Mouse (Mus musculus): ENCODE data around the gene Ccdc63.

Ccdc63 gene

DNA sequence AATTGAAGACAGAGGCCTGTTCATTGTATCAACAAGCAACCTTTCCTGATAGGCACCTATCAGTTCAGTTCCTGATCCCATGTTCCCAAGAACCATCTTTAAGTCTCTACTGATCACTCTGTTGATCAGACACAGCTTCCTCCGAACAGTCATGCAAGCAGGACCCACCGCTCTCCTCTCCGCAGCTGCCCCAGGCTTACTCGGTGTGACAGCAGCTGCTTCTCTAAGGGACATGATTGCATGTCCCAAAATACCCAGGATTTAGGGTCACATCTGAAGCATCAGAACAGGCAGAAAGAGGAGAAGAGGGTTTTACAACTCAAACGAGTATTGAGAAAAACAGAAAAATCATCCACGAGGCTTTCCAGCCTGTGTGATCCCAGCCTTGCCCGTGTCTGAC lies 55.3 kb downstream of the Ccdc63 start:
- DNase-seq (ENCODE audit: low read depth, low spot score) = no peak

DNA sequence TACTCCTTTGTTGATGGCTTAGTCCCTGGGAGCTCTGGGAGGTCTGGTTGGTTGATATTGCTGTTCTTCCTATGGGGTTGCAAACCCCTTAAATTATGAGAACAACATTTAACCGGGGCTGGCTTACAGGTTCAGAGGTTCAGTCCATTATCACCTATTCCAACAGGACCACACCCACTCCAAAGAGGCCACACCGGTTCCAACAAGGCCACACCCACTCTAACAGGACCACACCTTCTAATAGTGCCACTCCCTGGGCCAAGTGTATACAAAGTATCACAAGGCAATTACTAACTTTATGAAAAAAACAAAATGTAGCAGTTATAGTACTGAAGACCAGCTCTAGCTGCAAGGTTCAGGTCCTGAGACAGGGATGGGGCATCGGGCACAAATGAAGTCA lies 56.2 kb downstream of the Ccdc63 start:
- DNase-seq (ENCODE audit: low read depth, low spot score) = no peak

DNA sequence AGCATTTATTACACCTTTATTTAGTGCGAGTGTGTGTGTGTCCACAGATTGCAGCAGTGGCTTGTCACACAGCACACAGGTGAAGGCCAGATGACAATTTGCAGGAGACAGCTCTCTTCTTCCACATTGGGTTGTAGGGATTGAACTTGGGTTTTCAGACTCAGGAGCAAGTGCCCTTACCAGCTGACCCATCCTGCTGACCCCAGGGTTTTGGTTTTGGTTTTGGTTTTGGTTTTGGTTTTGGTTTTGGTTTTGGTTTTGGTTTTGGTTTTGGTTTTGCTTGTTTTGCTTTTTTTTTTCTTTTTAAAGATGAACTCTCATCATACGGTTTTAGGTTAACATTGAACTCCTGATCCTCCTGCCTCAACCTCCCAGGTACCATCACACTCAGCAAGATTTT lies 57.3 kb downstream of the Ccdc63 start:
- no peak for DNase-seq (ENCODE audit: low read depth, low spot score)

DNA sequence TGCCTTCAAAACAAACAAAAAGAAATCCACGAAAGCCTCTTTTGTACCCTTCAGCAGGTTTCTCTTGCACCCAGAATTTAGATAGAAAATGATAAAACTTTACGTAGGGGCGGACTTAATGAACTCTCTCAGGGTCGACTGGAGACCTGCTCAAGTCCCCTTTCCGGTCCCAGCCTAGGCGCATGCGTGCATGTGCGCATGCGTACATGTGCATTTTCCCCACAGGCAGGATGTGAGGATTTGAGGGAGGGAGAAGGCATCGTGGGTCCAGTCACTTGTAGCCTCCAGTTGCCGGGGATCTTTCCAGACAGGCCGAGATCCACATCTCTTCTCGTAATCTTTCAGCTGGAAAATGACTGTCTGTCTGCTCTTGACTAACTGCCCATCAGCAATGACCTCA lies 59.2 kb downstream of the Ccdc63 start:
- no peak for DNase-seq (ENCODE audit: low read depth, low spot score)

GRCm38 (mm10) chr5:122080930-122081329 lies 59.7 kb downstream of the Ccdc63 start:
- no peak for DNase-seq (ENCODE audit: low read depth, low spot score)

DNA sequence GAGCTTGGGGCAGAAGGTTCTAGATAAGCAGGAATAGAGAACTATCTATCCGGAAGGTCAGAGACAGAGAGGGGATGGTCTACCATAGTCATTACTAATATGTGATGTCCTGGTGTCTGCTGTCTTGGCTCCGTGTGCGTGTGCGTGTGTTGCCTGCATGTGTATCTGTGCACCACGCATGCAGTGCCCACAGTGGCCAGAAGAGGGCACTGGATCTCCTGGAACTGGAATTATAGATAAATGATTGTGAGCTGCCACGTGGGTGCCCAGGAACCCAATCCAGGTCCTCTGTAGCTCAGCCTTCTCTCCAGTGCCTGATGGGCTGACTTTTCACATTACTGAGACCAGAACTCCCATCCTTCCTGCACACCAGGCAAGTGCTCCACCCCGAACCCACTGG lies 60.8 kb downstream of the Ccdc63 start:
- peak; percentile 46 for DNase-seq (ENCODE audit: low read depth, low spot score)

GRCm38 (mm10) chr5:122077244-122077643 lies 63.4 kb downstream of the Ccdc63 start:
- DNase-seq (ENCODE audit: low read depth, low spot score) = no peak

DNA sequence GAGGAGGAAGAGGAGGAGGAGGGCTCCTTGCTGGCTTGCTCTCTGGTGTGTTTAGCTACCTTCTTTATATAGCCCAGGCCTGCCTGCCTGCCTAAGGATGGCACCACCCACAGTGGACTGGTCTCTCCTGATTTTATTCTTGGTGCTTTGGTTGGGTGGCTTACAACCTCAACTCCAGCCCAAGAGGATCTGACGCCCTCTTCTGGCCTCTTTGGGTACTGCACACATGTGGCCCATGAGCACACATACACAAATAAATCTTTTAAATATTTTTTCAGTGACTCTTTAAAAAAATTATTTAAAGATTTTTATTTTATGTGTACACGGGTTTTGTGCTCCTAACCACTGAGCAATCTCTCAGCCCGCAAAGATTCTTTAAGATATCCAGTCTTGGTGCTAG lies 64.9 kb downstream of the Ccdc63 start:
- DNase-seq (ENCODE audit: low read depth, low spot score) = peak; percentile 29

- DNase-seq (ENCODE audit: low read depth, low spot score) = no peak
Measured at GRCm38 (mm10) chr5:122071997-122072396, 68.6 kb downstream of the Ccdc63 start.

GRCm38 (mm10) chr5:122070963-122071800 lies 69.4 kb downstream of the Ccdc63 start:
- DNase-seq (ENCODE audit: low read depth, low spot score) = no peak

DNA sequence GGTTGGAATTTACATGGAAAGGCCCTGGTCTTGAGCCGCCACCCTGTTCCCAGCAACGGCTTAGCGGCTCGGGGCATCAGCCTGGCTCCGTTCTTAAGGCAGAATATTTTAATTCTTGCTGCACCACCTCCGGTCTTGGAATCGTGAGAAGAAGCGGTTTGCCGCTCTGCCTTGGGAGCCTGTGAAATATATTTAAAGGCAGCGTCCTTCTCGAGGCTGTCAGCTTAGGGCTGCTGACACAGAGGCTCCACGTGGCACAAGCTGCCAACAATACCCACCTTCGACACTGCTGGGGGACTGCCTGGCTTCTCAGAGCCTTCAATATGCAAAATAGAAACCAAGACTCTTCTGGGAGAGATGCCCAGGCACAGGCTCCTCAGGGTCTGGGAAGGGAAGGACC lies 72.1 kb downstream of the Ccdc63 start:
- DNase-seq (ENCODE audit: low read depth, low spot score) = no peak

DNA sequence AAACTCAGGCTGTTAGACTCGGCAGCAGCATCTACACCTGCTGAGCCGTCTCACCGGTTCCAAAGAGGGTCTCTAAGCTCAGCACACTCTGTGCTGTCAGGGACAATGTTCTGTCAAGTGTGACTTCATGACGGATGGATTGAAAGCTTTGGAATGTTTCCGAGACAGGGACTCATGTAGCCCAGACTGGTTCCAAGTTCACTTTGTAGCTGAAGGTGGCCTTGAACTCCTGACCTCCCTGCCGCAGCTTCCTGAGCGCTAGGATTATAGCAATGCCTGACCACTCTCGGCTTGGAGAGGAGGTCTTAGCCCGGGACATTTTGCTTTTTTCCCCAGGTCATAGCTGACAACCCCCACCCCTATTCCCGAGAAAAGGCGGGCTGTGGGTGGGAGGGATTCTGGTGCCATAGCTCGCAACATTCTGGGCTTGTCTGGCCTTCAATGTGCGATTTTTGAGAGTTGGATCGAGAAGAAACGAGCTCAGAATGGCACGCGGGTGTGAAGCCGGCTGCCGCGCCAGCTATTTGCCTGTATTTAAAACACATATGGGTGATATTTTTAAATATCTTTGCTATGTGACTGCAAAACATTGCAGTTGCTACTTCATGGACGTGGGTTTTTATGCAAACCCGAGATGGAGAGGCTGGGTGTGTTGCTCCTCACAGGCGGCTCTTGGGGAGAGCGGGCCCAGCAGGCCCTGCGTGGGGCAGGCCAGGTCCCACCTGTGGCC lies 77.3 kb downstream of the Ccdc63 start:
- DNase-seq (ENCODE audit: low read depth, low spot score) = no peak

- DNase-seq (ENCODE audit: low read depth, low spot score) = no peak
Measured at GRCm38 (mm10) chr5:122062479-122062878, 78.1 kb downstream of the Ccdc63 start.

DNA sequence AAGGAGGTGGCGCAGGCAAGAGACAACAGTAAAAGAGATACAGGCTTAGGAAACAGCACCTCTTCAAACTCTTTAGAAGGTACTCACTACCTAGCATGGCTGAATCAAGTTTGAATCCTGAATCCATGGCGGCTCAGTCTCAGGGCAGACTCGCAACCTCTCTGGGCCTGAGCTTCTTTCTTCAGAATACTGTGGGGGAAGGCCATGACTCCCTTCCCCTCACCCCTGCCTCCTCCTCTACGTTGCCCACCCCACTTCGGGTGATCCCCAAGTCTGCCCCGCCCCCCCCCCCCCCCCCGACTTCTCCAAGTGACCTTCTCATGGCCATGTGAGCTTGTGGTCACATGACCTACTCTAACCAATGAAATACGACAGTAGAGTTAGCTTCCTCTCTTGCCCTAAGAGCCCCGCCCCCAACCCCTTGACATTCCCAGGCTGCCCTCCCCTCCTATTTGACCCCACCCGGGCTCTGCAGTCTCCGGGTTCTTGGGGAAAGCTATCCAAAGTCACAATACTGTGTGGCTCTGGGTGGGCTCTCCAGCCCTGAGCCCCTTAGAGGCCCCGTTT lies 79.8 kb downstream of the Ccdc63 start:
- DNase-seq (ENCODE audit: low read depth, low spot score) = peak; percentile 53

DNA sequence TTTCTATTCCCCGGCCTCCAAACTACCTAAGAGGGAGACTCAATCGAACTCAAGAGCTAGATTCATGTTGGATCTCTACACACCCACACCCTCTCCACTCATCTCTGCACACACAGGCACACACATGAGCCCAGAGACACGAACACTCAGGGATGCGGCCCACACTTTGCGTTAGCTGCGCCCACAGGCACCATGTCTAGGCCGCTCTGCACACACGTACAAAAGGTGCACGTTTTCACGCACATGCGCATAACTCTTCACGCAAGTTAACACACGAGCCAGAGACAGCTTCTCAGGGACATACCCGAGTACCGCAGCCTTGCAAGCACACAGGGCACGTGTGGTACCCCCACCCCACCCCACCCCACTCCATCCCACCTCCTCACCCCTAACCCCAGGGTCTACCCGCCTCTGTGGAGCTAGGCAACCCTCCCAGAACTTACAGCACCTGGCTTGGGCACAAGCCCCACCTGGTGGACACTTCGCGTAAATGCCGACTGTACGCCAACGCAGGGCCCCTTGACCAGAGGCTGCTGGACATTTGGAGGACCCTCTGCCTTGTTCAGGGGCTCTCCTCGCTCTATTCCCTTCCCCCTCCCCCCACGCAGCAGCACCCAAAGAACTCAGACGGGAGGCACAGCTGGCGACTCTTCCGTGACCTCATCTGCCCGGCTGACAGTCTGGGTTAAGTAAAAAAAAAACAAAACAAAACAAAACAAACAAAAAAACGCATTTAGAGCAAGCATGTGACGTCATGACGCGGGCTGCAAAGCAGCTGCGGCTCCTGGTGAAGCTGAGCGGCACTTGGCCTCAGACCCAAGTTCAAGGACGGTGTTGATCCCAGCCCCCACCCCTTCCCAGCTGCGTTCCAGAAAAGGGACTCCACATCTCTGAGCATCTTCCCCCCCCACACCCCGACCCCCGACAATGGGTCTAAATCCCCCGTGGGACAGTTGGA lies 81.3 kb downstream of the Ccdc63 start:
- peak; percentile 69 for DNase-seq (ENCODE audit: low read depth, low spot score)
